Mouse (Mus musculus): ENCODE data around the gene Piga. TPM values are rescaled to one million over a fixed set of nuclear protein-coding genes. Genes with fewer than 3 reads are reported as not detected.
A peak's percentile ranks its signal among the peaks of the same experiment; 100 is the strongest.

Piga gene
- polyA plus RNA-seq (2014; fragmentation: Nextera tagmentation; extraction: Ambion mirVana): 16.1 and 17.7 TPM in 2 replicates

GRCm38 (mm10) chrX:164419471-164419939, at the start of gene Piga:
TSS of gene Piga (plus strand) at chrX:164419787.
- peak within 1 kb of the TSS; percentile 50 for H3K4me3 ChIP-seq (ENCODE audit: low read depth, low read length)
- H3K9me3 ChIP-seq (ENCODE audit: control insufficient read depth, low read length): no peaks in the 10 kb centered on the region
- DNase-seq (ENCODE audit: low spot score) (peak; percentile 91), ATAC-seq (replicated peaks; ENCODE audit: low FRiP score) (peak; percentile 100)
- no peak within 1 kb of the TSS for H3K27ac ChIP-seq (ENCODE audit: low read depth, low read length)
- 25% methylated on average over 38 of the region's 40 CpGs for WGBS
- H3K9ac ChIP-seq (ENCODE audit: low read length): peak within 1 kb of the TSS; percentile 58
- H3K4me1 ChIP-seq (replicated peaks; ENCODE audit: control insufficient read depth, insufficient read depth, low read length): no peaks in the 10 kb centered on the region
- no peaks in the 10 kb centered on the region for H3K36me3 ChIP-seq (ENCODE audit: control insufficient read depth, insufficient read depth, low read length)
- H3K4me2 ChIP-seq (ENCODE audit: low read depth, low read length, severe bottlenecking): peak within 1 kb of the TSS; percentile 46
- no peaks in the 10 kb centered on the region for H3K27me3 ChIP-seq (ENCODE audit: control insufficient read depth, insufficient read depth, low read length)

- H3K9ac ChIP-seq (ENCODE audit: low read length): no peak overlapping the region
- no peaks in the 10 kb centered on the region for H3K36me3 ChIP-seq (ENCODE audit: control insufficient read depth, insufficient read depth, low read length)
- ATAC-seq (replicated peaks; ENCODE audit: low FRiP score) (no peak), DNase-seq (ENCODE audit: low spot score) (no peak)
- H3K27ac ChIP-seq (ENCODE audit: low read depth, low read length): no peak overlapping the region
- H3K4me2 ChIP-seq (ENCODE audit: low read depth, low read length, severe bottlenecking): no peak overlapping the region
- H3K27me3 ChIP-seq (ENCODE audit: control insufficient read depth, insufficient read depth, low read length): no peaks in the 10 kb centered on the region
- no peak overlapping the region for H3K4me3 ChIP-seq (ENCODE audit: low read depth, low read length)
- no peaks in the 10 kb centered on the region for H3K4me1 ChIP-seq (replicated peaks; ENCODE audit: control insufficient read depth, insufficient read depth, low read length)
- H3K9me3 ChIP-seq (ENCODE audit: control insufficient read depth, low read length): no peaks in the 10 kb centered on the region
- 83% methylated on average over 3 of the region's 3 CpGs for WGBS
Observed at GRCm38 (mm10) chrX:164370576-164370975, 49.0 kb upstream of the Piga start.

- no peaks in the 10 kb centered on the region for H3K4me1 ChIP-seq (replicated peaks; ENCODE audit: control insufficient read depth, insufficient read depth, low read length)
- no peak within 1 kb of the TSS for H3K27ac ChIP-seq (ENCODE audit: low read depth, low read length)
- ATAC-seq (replicated peaks; ENCODE audit: low FRiP score): no peak
- WGBS: 41% methylated on average over 3 of the region's 3 CpGs
- no peaks in the 10 kb centered on the region for H3K9me3 ChIP-seq (ENCODE audit: control insufficient read depth, low read length)
- H3K9ac ChIP-seq (ENCODE audit: low read length): no peak within 1 kb of the TSS
- no peaks in the 10 kb centered on the region for H3K36me3 ChIP-seq (ENCODE audit: control insufficient read depth, insufficient read depth, low read length)
- no peak within 1 kb of the TSS for H3K4me3 ChIP-seq (ENCODE audit: low read depth, low read length)
- DNase-seq (ENCODE audit: low spot score): no peak
- no peaks in the 10 kb centered on the region for H3K27me3 ChIP-seq (ENCODE audit: control insufficient read depth, insufficient read depth, low read length)
- no peak within 1 kb of the TSS for H3K4me2 ChIP-seq (ENCODE audit: low read depth, low read length, severe bottlenecking)
Observed at GRCm38 (mm10) chrX:164373081-164373480, 46.5 kb upstream of the Piga start, which contains the start of gene Vegfd. TSS of gene Vegfd (plus strand) at chrX:164373378.

- 66% methylated on average over 5 of the region's 5 CpGs for whole genome bisulfite sequencing
- H3K27me3 ChIP-seq (ENCODE audit: control insufficient read depth, insufficient read depth, low read length): no peaks in the 10 kb centered on the region
- DNase-seq (ENCODE audit: low spot score) (no peak), ATAC-seq (replicated peaks; ENCODE audit: low FRiP score) (no peak)
- no peak overlapping the region for H3K4me2 ChIP-seq (ENCODE audit: low read depth, low read length, severe bottlenecking)
- no peaks in the 10 kb centered on the region for H3K9me3 ChIP-seq (ENCODE audit: control insufficient read depth, low read length)
- H3K4me1 ChIP-seq (replicated peaks; ENCODE audit: control insufficient read depth, insufficient read depth, low read length): no peaks in the 10 kb centered on the region
- no peak overlapping the region for H3K27ac ChIP-seq (ENCODE audit: low read depth, low read length)
- no peak overlapping the region for H3K4me3 ChIP-seq (ENCODE audit: low read depth, low read length)
- no peak overlapping the region for H3K9ac ChIP-seq (ENCODE audit: low read length)
- H3K36me3 ChIP-seq (ENCODE audit: control insufficient read depth, insufficient read depth, low read length): no peaks in the 10 kb centered on the region
Observed at GRCm38 (mm10) chrX:164374586-164374985, 45.0 kb upstream of the Piga start.

GRCm38 (mm10) chrX:164379721-164380120, 39.9 kb upstream of the Piga start:
- ATAC-seq (replicated peaks; ENCODE audit: low FRiP score): no peak

GRCm38 (mm10) chrX:164381618-164382408, 37.8 kb upstream of the Piga start:
- H3K9me3 ChIP-seq (ENCODE audit: control insufficient read depth, low read length): no peaks in the 10 kb centered on the region
- H3K9ac ChIP-seq (ENCODE audit: low read length): no peak overlapping the region; the same call in none of the 2 replicates
- peak overlapping the region; percentile 58 for H3K4me2 ChIP-seq (ENCODE audit: low read depth, low read length, severe bottlenecking)
- peak overlapping the region; percentile 29 for H3K4me3 ChIP-seq (ENCODE audit: low read depth, low read length)
- ATAC-seq (replicated peaks; ENCODE audit: low FRiP score) (peak; percentile 99), DNase-seq (ENCODE audit: low spot score) (peak; percentile 88)
- peaks cover 4% of the 10 kb centered on the region for H3K27me3 ChIP-seq (ENCODE audit: control insufficient read depth, insufficient read depth, low read length)
- no peaks in the 10 kb centered on the region for H3K36me3 ChIP-seq (ENCODE audit: control insufficient read depth, insufficient read depth, low read length)
- 20% methylated on average over 29 of the region's 33 CpGs for WGBS
- H3K4me1 ChIP-seq (replicated peaks; ENCODE audit: control insufficient read depth, insufficient read depth, low read length): no peaks in the 10 kb centered on the region
- no peak overlapping the region for H3K27ac ChIP-seq (ENCODE audit: low read depth, low read length)

More at GRCm38 (mm10) chrX:164379721-164380120, 39.9 kb upstream of the Piga start:
- no peaks in the 10 kb centered on the region for H3K4me1 ChIP-seq (replicated peaks; ENCODE audit: control insufficient read depth, insufficient read depth, low read length)
- no peak overlapping the region for H3K9ac ChIP-seq (ENCODE audit: low read length)
- no peak overlapping the region for H3K4me3 ChIP-seq (ENCODE audit: low read depth, low read length)
- DNase-seq (ENCODE audit: low spot score): no peak
- H3K36me3 ChIP-seq (ENCODE audit: control insufficient read depth, insufficient read depth, low read length): no peaks in the 10 kb centered on the region
- H3K9me3 ChIP-seq (ENCODE audit: control insufficient read depth, low read length): no peaks in the 10 kb centered on the region
- peaks cover 4% of the 10 kb centered on the region for H3K27me3 ChIP-seq (ENCODE audit: control insufficient read depth, insufficient read depth, low read length)
- H3K27ac ChIP-seq (ENCODE audit: low read depth, low read length): no peak overlapping the region
- WGBS: 78% methylated on average over 4 of the region's 4 CpGs
- no peak overlapping the region for H3K4me2 ChIP-seq (ENCODE audit: low read depth, low read length, severe bottlenecking)

- no peak overlapping the region for H3K27ac ChIP-seq (ENCODE audit: low read depth, low read length)
- H3K27me3 ChIP-seq (ENCODE audit: control insufficient read depth, insufficient read depth, low read length): no peaks in the 10 kb centered on the region
- no peak for DNase-seq (ENCODE audit: low spot score)
- no peaks in the 10 kb centered on the region for H3K9me3 ChIP-seq (ENCODE audit: control insufficient read depth, low read length)
- no peak for ATAC-seq (replicated peaks; ENCODE audit: low FRiP score)
- H3K4me1 ChIP-seq (replicated peaks; ENCODE audit: control insufficient read depth, insufficient read depth, low read length): no peaks in the 10 kb centered on the region
- WGBS: 78% methylated on average over 4 of the region's 4 CpGs
- no peak overlapping the region for H3K4me3 ChIP-seq (ENCODE audit: low read depth, low read length)
- H3K4me2 ChIP-seq (ENCODE audit: low read depth, low read length, severe bottlenecking): no peak overlapping the region
- H3K36me3 ChIP-seq (ENCODE audit: control insufficient read depth, insufficient read depth, low read length): no peaks in the 10 kb centered on the region
- no peak overlapping the region for H3K9ac ChIP-seq (ENCODE audit: low read length)
Observed at GRCm38 (mm10) chrX:164394091-164394490, 25.5 kb upstream of the Piga start.

- no peak overlapping the region for H3K4me3 ChIP-seq (ENCODE audit: low read depth, low read length)
- 58% methylated on average over 3 of the region's 3 CpGs for WGBS
- ATAC-seq (replicated peaks; ENCODE audit: low FRiP score) (0 out of 2 replicates have a peak, but pooled peaks have one; percentile 21), DNase-seq (ENCODE audit: low spot score) (no peak)
- no peaks in the 10 kb centered on the region for H3K4me1 ChIP-seq (replicated peaks; ENCODE audit: control insufficient read depth, insufficient read depth, low read length)
- H3K27ac ChIP-seq (ENCODE audit: low read depth, low read length): no peak overlapping the region
- H3K9ac ChIP-seq (ENCODE audit: low read length): no peak overlapping the region
- H3K27me3 ChIP-seq (ENCODE audit: control insufficient read depth, insufficient read depth, low read length): no peaks in the 10 kb centered on the region
- H3K4me2 ChIP-seq (ENCODE audit: low read depth, low read length, severe bottlenecking): no peak overlapping the region
- no peaks in the 10 kb centered on the region for H3K9me3 ChIP-seq (ENCODE audit: control insufficient read depth, low read length)
- H3K36me3 ChIP-seq (ENCODE audit: control insufficient read depth, insufficient read depth, low read length): no peaks in the 10 kb centered on the region
Observed at GRCm38 (mm10) chrX:164398456-164398855, 21.1 kb upstream of the Piga start.
